In the genomic region with DNA sequence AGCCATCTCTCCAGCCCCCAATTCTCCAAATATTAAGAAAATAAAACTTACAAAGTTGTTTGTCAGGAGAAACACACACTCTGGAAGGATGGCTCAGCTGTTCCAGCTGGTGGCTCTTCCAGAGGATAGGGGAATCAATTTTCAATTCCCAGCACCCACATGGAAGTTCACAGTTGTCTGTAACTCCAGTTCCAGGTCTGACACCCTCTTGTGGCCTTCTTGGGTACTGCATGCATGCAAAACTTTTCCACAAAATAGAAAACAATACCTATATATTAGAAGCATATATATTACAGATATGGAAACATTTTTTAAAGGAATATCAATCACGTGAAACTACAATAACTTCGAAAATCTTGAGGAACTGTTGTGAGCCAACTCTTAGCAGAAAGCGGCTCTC, we compare ENCODE assay signal across 12 mouse cellular contexts. TPM values are rescaled to one million over a fixed set of nuclear protein-coding genes. Genes with fewer than 3 reads are reported as not detected.
DNase-seq lines count a peak whose midpoint lies in the region; ATAC-seq and TF ChIP-seq lines count a peak whose summit lies in the region.
"Had no signal": no experiment of that assay in that cellular context is flagged by ENCODE, and none has a peak within 500 bp of the region (broad histone marks: within the 10 kb centered on the region; RNA-seq: fewer than 3 reads in every experiment).

No protein-coding gene starts in this region.

- H3K27me3 ChIP-seq in G1E (ENCODE audit: insufficient read depth, low read length): no peaks in the 10 kb centered on the region
- H3K27me3 ChIP-seq: hindbrain, embryonic 15.5 days; liver, embryonic 15.5 days; neural tube, embryonic 13.5 days had no signal

- no peaks in the 10 kb centered on the region for H3K36me3 ChIP-seq in G1E (replicated peaks)
- H3K36me3 ChIP-seq: hindbrain, embryonic 15.5 days; liver, embryonic 15.5 days; neural tube, embryonic 13.5 days had no signal

- H3K9me3 ChIP-seq in G1E (replicated peaks): peaks cover 27% of the 10 kb centered on the region
- H3K9me3 ChIP-seq: hindbrain, embryonic 15.5 days; liver, embryonic 15.5 days; neural tube, embryonic 13.5 days had no signal

- H3K4me3 ChIP-seq in lung, adult 2 months (replicated peaks; ENCODE audit: extremely low read depth, low read depth, low read length): no peak overlapping the region
- no peak overlapping the region for H3K4me3 ChIP-seq in G1E (ENCODE audit: low read depth, low read length)
- H3K4me3 ChIP-seq: hindbrain, embryonic 15.5 days; liver, embryonic 15.5 days; neural tube, embryonic 13.5 days had no signal

- DNase-seq in embryo, embryonic 10.5 days (ENCODE audit: low spot score): peak; percentile 43
- DNase-seq in embryo, embryonic 11 days: no peak
- DNase-seq in lung, adult 2 months: peak; percentile 47
- no peak for DNase-seq in lung, adult 18-20 months
- no peak for DNase-seq in G1E (ENCODE audit: low spot score)
- DNase-seq in kidney, postnatal 10 days: peak; percentile 53
- no peak for DNase-seq in layer of hippocampus, adult 11-12 months (ENCODE audit: low spot score)
- no peak for DNase-seq in layer of hippocampus, adult 9-10 months (ENCODE audit: low spot score)

- WGBS in lung, adult 2 months: 73% methylated on average over 3 of the region's 3 CpGs

- peak; percentile 31; the same call in 1 of the 2 replicates for TF ChIP-seq CTCF in lung, adult 2 months (IDR thresholded peaks at IDR 0.05; ENCODE audit: insufficient read depth, low read length)
- TF ChIP-seq CTCF in G1E (IDR thresholded peaks at IDR 0.05; ENCODE audit: low read depth, low read length): peak; percentile 42; the same call in 1 of the 2 replicates

- TF ChIP-seq POLR2A in lung, adult 2 months (IDR thresholded peaks at IDR 0.05; ENCODE audit: borderline replicate concordance, extremely low read depth, low read depth, low read length): no peak

- no peak for ATAC-seq in G1E (ENCODE audit: extremely low read depth, insufficient number of reproducible peaks, low FRiP score, poor library complexity, severe bottlenecking)

- H3K4me1 ChIP-seq in lung, adult 2 months (ENCODE audit: control insufficient read depth, insufficient read depth, low read length): no peaks in the 10 kb centered on the region
- H3K4me1 ChIP-seq in G1E (ENCODE audit: insufficient read depth, low read depth, low read length): no peaks in the 10 kb centered on the region
- H3K4me1 ChIP-seq: hindbrain, embryonic 15.5 days; liver, embryonic 15.5 days; neural tube, embryonic 13.5 days had no signal

RNA-seq across cellular contexts. Expression of a gene that starts 19.7 kb away (rescaled TPM):
- 31.4 and 45.8 TPM in 2 replicates for polyA plus RNA-seq in lung, adult 2 months (2012; rRNA removed)
- total RNA-seq in G1E (2014; fragmentation: Nextera tagmentation): 24.2 and 32.6 TPM in 2 replicates
- total RNA-seq in G1E (2017): 139 and 140 TPM in 2 replicates
- 124 and 133 TPM in 2 replicates for polyA plus RNA-seq in G1E (2012)

RNA-seq across cellular contexts. Expression of a gene that starts 27.8 kb away (rescaled TPM):
- polyA plus RNA-seq in lung, adult 2 months (2012; rRNA removed): 3.7 and 5.7 TPM in 2 replicates
- 0.19 TPM in 1 of 2 replicates, not detected in the other for total RNA-seq in G1E (2014; fragmentation: Nextera tagmentation)
- total RNA-seq in G1E (2017): 0.22 and 0.23 TPM in 2 replicates
- not detected in 2 replicates for polyA plus RNA-seq in G1E (2012)
- polyA plus RNA-seq: forebrain, embryonic 11.5 days; liver, embryonic 15.5 days had no signal

RNA-seq across cellular contexts. Expression of a gene that starts 59.5 kb away (rescaled TPM):
- 319 and 344 TPM in 2 replicates for polyA plus RNA-seq in lung, adult 2 months (2012; rRNA removed)
- 933 and 945 TPM in 2 replicates for total RNA-seq in G1E (2014; fragmentation: Nextera tagmentation)
- total RNA-seq in G1E (2017): 1,738 and 1,944 TPM in 2 replicates
- polyA plus RNA-seq in G1E (2012): 1,480 and 1,513 TPM in 2 replicates

Comparison
In these comparisons a context has a peak if more than half of its experiments do, and no peak if none do; other contexts are left out.
1. DNase-seq: peak in embryo, embryonic 10.5 days (single experiment), lung, adult 2 months (single experiment) and kidney, postnatal 10 days (single experiment); none in embryo, embryonic 11 days (single experiment), lung, adult 18-20 months (0 of 2), G1E (single experiment), layer of hippocampus, adult 11-12 months (single experiment) and layer of hippocampus, adult 9-10 months (single experiment).